Mouse (Mus musculus): ENCODE data around the gene Tmco5.

The Tmco5 gene

GRCm38 (mm10) chr2:116878391-116878790 is at the start of gene Tmco5:
TSS of gene Tmco5 (plus strand) at chr2:116878691.
- DNase-seq = no peak

- DNase-seq = no peak
These were observed 46.6 kb upstream of the Tmco5 start for GRCm38 (mm10) chr2:116831863-116832262.

GRCm38 (mm10) chr2:116837829-116838228 is 40.7 kb upstream of the Tmco5 start:
- no peak for DNase-seq

- DNase-seq = peak; percentile 7
These were observed 39.8 kb upstream of the Tmco5 start for GRCm38 (mm10) chr2:116838538-116839197.

- no peak for DNase-seq
These were observed 28.4 kb upstream of the Tmco5 start for GRCm38 (mm10) chr2:116849980-116850636.

- DNase-seq = no peak
These were observed 27.1 kb upstream of the Tmco5 start for GRCm38 (mm10) chr2:116851356-116851755.

GRCm38 (mm10) chr2:116852249-116852648 is 26.2 kb upstream of the Tmco5 start:
- no peak for DNase-seq

- no peak for DNase-seq
These were observed 19.8 kb upstream of the Tmco5 start for GRCm38 (mm10) chr2:116858703-116859102.

- no peak for DNase-seq
These were observed 1.4 kb upstream of the Tmco5 start for GRCm38 (mm10) chr2:116876955-116877615.

GRCm38 (mm10) chr2:116879730-116880129 is 1.2 kb downstream of the Tmco5 start:
- DNase-seq = no peak

GRCm38 (mm10) chr2:116893316-116893987 is 15.0 kb downstream of the Tmco5 start:
- no peak for DNase-seq

GRCm38 (mm10) chr2:116893988-116894363 is 15.5 kb downstream of the Tmco5 start:
- DNase-seq = peak; percentile 11

GRCm38 (mm10) chr2:116899615-116900272 is 21.3 kb downstream of the Tmco5 start:
- peak; percentile 77 for DNase-seq

GRCm38 (mm10) chr2:116900273-116900843 is 21.9 kb downstream of the Tmco5 start:
- no peak for DNase-seq

- DNase-seq = no peak
These were observed 29.8 kb downstream of the Tmco5 start for GRCm38 (mm10) chr2:116908268-116908667.

- DNase-seq = no peak
These were observed 34.0 kb downstream of the Tmco5 start for GRCm38 (mm10) chr2:116912334-116913070.

- DNase-seq = no peak
These were observed 35.4 kb downstream of the Tmco5 start for GRCm38 (mm10) chr2:116913677-116914405.

GRCm38 (mm10) chr2:116914636-116915035 is 36.1 kb downstream of the Tmco5 start:
- DNase-seq = no peak

- no peak for DNase-seq
These were observed 40.1 kb downstream of the Tmco5 start for GRCm38 (mm10) chr2:116918598-116918997.

GRCm38 (mm10) chr2:116922580-116923500 is 44.3 kb downstream of the Tmco5 start:
- DNase-seq = no peak

Data from liver (tissue).